Mouse (Mus musculus): Measurements from ENCODE around the gene Golph3. TPM values are rescaled to one million over a fixed set of nuclear protein-coding genes. Genes with fewer than 3 reads are reported as not detected.

Golph3 gene
- total and polyA plus RNA-seq, 3 experiments = 81.1 to 149 (median 99.2) TPM

DNA sequence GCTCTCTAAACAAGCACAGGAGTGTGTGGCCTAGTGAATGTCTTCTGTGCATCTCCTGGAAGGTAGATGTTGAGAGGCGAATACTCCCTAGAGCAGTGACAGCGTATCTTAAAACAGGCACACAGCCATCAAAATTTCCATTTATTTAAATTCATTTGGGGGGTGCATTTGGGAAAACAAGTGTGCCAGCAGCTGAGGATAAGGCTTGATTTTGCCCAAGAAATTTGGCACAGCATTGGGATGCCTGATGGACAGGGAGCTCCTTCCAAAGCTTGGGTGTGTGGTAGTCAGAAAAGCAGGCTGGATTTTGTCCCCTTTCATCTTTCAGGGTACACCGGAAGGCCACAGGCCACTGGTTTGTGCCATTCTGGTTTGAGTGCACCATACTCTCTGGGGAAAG lies 48.8 kb downstream of the Golph3 start:
- Histone ChIP-seq H3K9ac (ENCODE audit: control insufficient read depth, low read depth, low read length, poor library complexity, severe bottlenecking) (no peak overlapping the region), H3K9me3 (replicated peaks; ENCODE audit: insufficient read depth, low read length) (no peaks in the 10 kb centered on the region), H3K36me3 (ENCODE audit: control insufficient read depth in 1 of 2, insufficient read depth in 2 of 2, low read length in 2 of 2) (peaks cover 0 to 29% of the 10 kb centered on the region in 2 experiments; a peak in 2 of 4 replicates), H3K4me3 (ENCODE audit: control insufficient read depth in 1 of 2, insufficient read depth in 1 of 2, low read depth in 2 of 2, low read length in 2 of 2) (no peak overlapping the region), H3K27ac (ENCODE audit: control insufficient read depth, low read depth, low read length) (no peak overlapping the region), H3K79me2 (ENCODE audit: control insufficient read depth, insufficient read depth, low read length, poor library complexity) (no peaks in the 10 kb centered on the region; the same call in 1 of the 2 replicates), H3K4me1 (ENCODE audit: control insufficient read depth in 1 of 2, insufficient read depth in 2 of 2, low read length in 2 of 2) (peaks cover 16 to 35% of the 10 kb centered on the region in 2 experiments), H3K27me3 (ENCODE audit: control insufficient read depth in 1 of 2, insufficient read depth in 2 of 2, low read length in 2 of 2) (no peaks in the 10 kb centered on the region)
- no peak for DNase-seq (ENCODE audit: low read depth, low spot score)
- TF ChIP-seq MYC (IDR thresholded peaks at IDR 0.05; ENCODE audit: low read depth, low read length) (no peak), ELF1 (IDR thresholded peaks at IDR 0.05; ENCODE audit: low read depth, low read length) (no peak), ZC3H11A (IDR thresholded peaks at IDR 0.05; ENCODE audit: low read depth, low read length) (no peak), TCF12 (IDR thresholded peaks at IDR 0.05; ENCODE audit: low read depth, low read length) (no peak), RAD21 (IDR thresholded peaks at IDR 0.05; ENCODE audit: low read depth, low read length) (no peak), ZKSCAN1 (IDR thresholded peaks at IDR 0.05; ENCODE audit: low read depth, low read length) (no peak), CHD1 (IDR thresholded peaks at IDR 0.05; ENCODE audit: low read depth, low read length) (no peak), ETS1 (IDR thresholded peaks at IDR 0.05; ENCODE audit: low read depth, low read length) (no peak), USF1 (IDR thresholded peaks at IDR 0.05; ENCODE audit: low read depth, low read length) (no peak), JUND (IDR thresholded peaks at IDR 0.05; ENCODE audit: low read depth, low read length) (no peak), CTCF (IDR thresholded peaks at IDR 0.05 in 2 of 3, conservative IDR thresholded peaks at IDR 0.05 in 1 of 3; ENCODE audit: control insufficient read depth in 1 of 3, insufficient read depth in 1 of 3, low read depth in 2 of 3, low read length in 3 of 3, poor library complexity in 1 of 3, severe bottlenecking in 1 of 3) (no peak), NRF1 (IDR thresholded peaks at IDR 0.05; ENCODE audit: insufficient read depth, low read depth, low read length, poor library complexity, severe bottlenecking) (no peak), MYB (IDR thresholded peaks at IDR 0.05; ENCODE audit: low read depth, low read length) (no peak), SIN3A (IDR thresholded peaks at IDR 0.05; ENCODE audit: low read length) (no peak), MAFK (IDR thresholded peaks at IDR 0.05; ENCODE audit: borderline replicate concordance, low read depth, low read length) (no peak), MEF2A (IDR thresholded peaks at IDR 0.05; ENCODE audit: extremely low read depth, insufficient replicate concordance, low read depth, low read length, poor library complexity, severe bottlenecking) (no peak), POLR2AphosphoS2 (IDR thresholded peaks at IDR 0.05; ENCODE audit: low read length) (no peak), MAX (IDR thresholded peaks at IDR 0.05; ENCODE audit: low read length) (no peak)

DNA sequence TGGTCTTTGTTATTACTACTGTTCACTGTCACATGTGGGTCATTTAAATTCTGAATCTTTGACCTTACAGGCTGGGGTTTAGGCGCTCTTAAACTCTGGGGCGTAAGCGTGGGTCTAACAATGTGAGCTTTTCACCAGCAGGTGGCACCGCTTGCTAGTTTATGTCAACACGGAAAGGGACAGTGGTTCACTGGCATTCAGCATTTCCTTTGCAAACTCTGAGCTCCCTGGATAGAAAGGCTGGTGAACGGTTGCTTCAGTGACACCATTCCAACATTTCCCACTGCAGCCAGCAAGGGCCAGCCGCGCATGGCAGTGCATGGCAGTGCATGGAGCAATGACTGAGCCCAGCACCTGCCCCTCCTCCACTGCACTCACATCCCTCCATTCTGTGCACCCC lies 49.9 kb downstream of the Golph3 start:
- no peaks in the 10 kb centered on the region for H3K27me3 ChIP-seq (ENCODE audit: control insufficient read depth in 1 of 2, insufficient read depth in 2 of 2, low read length in 2 of 2)
- H3K27ac ChIP-seq (ENCODE audit: control insufficient read depth, low read depth, low read length) = no peak overlapping the region
- no peak overlapping the region for H3K4me3 ChIP-seq (ENCODE audit: control insufficient read depth in 1 of 2, insufficient read depth in 1 of 2, low read depth in 2 of 2, low read length in 2 of 2)
- DNase-seq (ENCODE audit: low read depth, low spot score) = peak; percentile 93
- H3K9ac ChIP-seq (ENCODE audit: control insufficient read depth, low read depth, low read length, poor library complexity, severe bottlenecking) = no peak overlapping the region
- peaks cover 0 to 26% of the 10 kb centered on the region in 2 experiments; a peak in 2 of 4 replicates for H3K36me3 ChIP-seq (ENCODE audit: control insufficient read depth in 1 of 2, insufficient read depth in 2 of 2, low read length in 2 of 2)
- no peaks in the 10 kb centered on the region for H3K9me3 ChIP-seq (replicated peaks; ENCODE audit: insufficient read depth, low read length)
- H3K79me2 ChIP-seq (ENCODE audit: control insufficient read depth, insufficient read depth, low read length, poor library complexity) = no peaks in the 10 kb centered on the region; the same call in 1 of the 2 replicates
- H3K4me1 ChIP-seq (ENCODE audit: control insufficient read depth in 1 of 2, insufficient read depth in 2 of 2, low read length in 2 of 2) = peaks cover 14 to 30% of the 10 kb centered on the region in 2 experiments
- TF ChIP-seq MYC (IDR thresholded peaks at IDR 0.05; ENCODE audit: low read depth, low read length) (0 out of 2 replicates have a peak, but pooled peaks have one; percentile 68), RCOR1 (IDR thresholded peaks at IDR 0.05; ENCODE audit: low read depth, low read length) (0 out of 2 replicates have a peak, but pooled peaks have one; percentile 18), ELF1 (IDR thresholded peaks at IDR 0.05; ENCODE audit: low read depth, low read length) (peak; percentile 58; the same call in 1 of the 2 replicates), EP300 (IDR thresholded peaks at IDR 0.05; ENCODE audit: low read depth in 1 of 2, low read length in 2 of 2) (peak in 1 of 2 experiments; percentile 34; a peak in 1 of 4 replicates), TAL1 (IDR thresholded peaks at IDR 0.05; ENCODE audit: low read length) (no peak), TBP (IDR thresholded peaks at IDR 0.05; ENCODE audit: low read depth, low read length) (no peak), SIN3A (IDR thresholded peaks at IDR 0.05; ENCODE audit: low read length) (peak; percentile 86), SMC3 (IDR thresholded peaks at IDR 0.05; ENCODE audit: low read depth, low read length) (peak; percentile 99), JUND (IDR thresholded peaks at IDR 0.05; ENCODE audit: low read depth, low read length) (0 out of 2 replicates have a peak, but pooled peaks have one; percentile 56), ETS1 (IDR thresholded peaks at IDR 0.05; ENCODE audit: low read depth, low read length) (no peak), ZNF384 (IDR thresholded peaks at IDR 0.05; ENCODE audit: low read depth, low read length) (peak; percentile 55), ZMIZ1 (IDR thresholded peaks at IDR 0.05; ENCODE audit: low read depth, low read length) (no peak), E2F4 (IDR thresholded peaks at IDR 0.05; ENCODE audit: borderline replicate concordance, low read depth, low read length) (no peak), MAFK (IDR thresholded peaks at IDR 0.05; ENCODE audit: borderline replicate concordance, low read depth, low read length) (no peak), NRF1 (IDR thresholded peaks at IDR 0.05; ENCODE audit: insufficient read depth, low read depth, low read length, poor library complexity, severe bottlenecking) (no peak), BHLHE40 (IDR thresholded peaks at IDR 0.05; ENCODE audit: borderline replicate concordance, low read depth, low read length) (no peak), RAD21 (IDR thresholded peaks at IDR 0.05; ENCODE audit: low read depth, low read length) (peak; percentile 99), ZC3H11A (IDR thresholded peaks at IDR 0.05; ENCODE audit: low read depth, low read length) (peak; percentile 96), HCFC1 (IDR thresholded peaks at IDR 0.05; ENCODE audit: low read depth, low read length) (peak; percentile 54; the same call in 1 of the 2 replicates), CTCF (IDR thresholded peaks at IDR 0.05 in 2 of 3, conservative IDR thresholded peaks at IDR 0.05 in 1 of 3; ENCODE audit: control insufficient read depth in 1 of 3, insufficient read depth in 1 of 3, low read depth in 2 of 3, low read length in 3 of 3, poor library complexity in 1 of 3, severe bottlenecking in 1 of 3) (peak; percentile 94 to 99 (median 95)), MAX (IDR thresholded peaks at IDR 0.05; ENCODE audit: low read length) (peak; percentile 49)

Measured in MEL (cell line).